Mouse (Mus musculus) liver, adult 2 months (tissue): Measurements from ENCODE around the gene Qsox1. TPM values are rescaled to one million over a fixed set of nuclear protein-coding genes. Genes with fewer than 3 reads are reported as not detected.

Experiments
- DNase-seq: peaks from one replicate; pipeline ENCODE4 v3.0.0-alpha.2; 2011; ENCODE audit warnings: low read depth, low spot score; ENCODE audit errors: extremely low read depth
- H3K27ac ChIP-seq: fragments of 200-500 bp; replicated peaks from 2 replicates; pipeline ENCODE4 v1.5.1; 2012; ENCODE audit warnings: low read depth, mild to moderate bottlenecking, control low read depth, inconsistent platforms, low read length; ENCODE audit not compliant: insufficient read depth
- H3K27me3 ChIP-seq: fragments of 200-500 bp; 2 replicates; pipeline ENCODE4 v1.6.1; 2012; ENCODE audit warnings: mild to moderate bottlenecking, moderate library complexity, low read length, inconsistent platforms; ENCODE audit not compliant: control insufficient read depth, insufficient read depth
- H3K36me3 ChIP-seq: fragments of 200-500 bp; 2 replicates; pipeline ENCODE4 v1.6.1; 2012; ENCODE audit warnings: low read length, inconsistent platforms; ENCODE audit not compliant: control insufficient read depth, insufficient read depth
- H3K4me1 ChIP-seq: fragments of 200-500 bp; 2 replicates; pipeline ENCODE4 v1.6.1; 2011; ENCODE audit warnings: low read length; ENCODE audit not compliant: control insufficient read depth, insufficient read depth
- H3K4me3 ChIP-seq: fragments of 200-500 bp; 2 replicates; pipeline ENCODE4 v1.5.1; 2011; ENCODE audit warnings: low read depth, mild to moderate bottlenecking, control low read depth, low read length, moderate library complexity; ENCODE audit not compliant: insufficient read depth
- H3K79me2 ChIP-seq: fragments of 200-500 bp; 2 replicates; pipeline ENCODE4 v1.6.1; 2012; ENCODE audit warnings: inconsistent platforms, mild to moderate bottlenecking, low read length, moderate library complexity; ENCODE audit not compliant: control insufficient read depth, insufficient read depth
- H3K9ac ChIP-seq: fragments of 200-500 bp; 2 replicates; pipeline ENCODE4 v1.6.1; 2012; ENCODE audit warnings: low read depth, mild to moderate bottlenecking, control low read depth, inconsistent platforms, low read length
- CTCF ChIP-seq: fragments of 200-500 bp; IDR thresholded peaks from 2 replicates; pipeline ENCODE4 v1.5.1; 2011; ENCODE audit warnings: low read depth, low read length, control low read depth
- POLR2A ChIP-seq: fragments of 200-500 bp; IDR thresholded peaks from 2 replicates; pipeline ENCODE4 v1.6.1; 2011; ENCODE audit warnings: low read length, control low read depth; ENCODE audit not compliant: insufficient read depth; ENCODE audit errors: extremely low read depth
- WGBS: fragments of 180-500 bp; shearing (Covaris S2); methylation state at CpG from one replicate; pipeline ENCODE4 v1.1.7; 2018; 5-methylcytosine and 5-hydroxymethylcytosine counted together
- polyA plus RNA-seq: library from polyadenylated mRNA; depleted of rRNA; stranded (reverse); fragments of >200 nt; gene quantifications from 2 replicates; pipeline ENCODE4 v1.2.3, GENCODE M21; 2012
- total RNA-seq: library from RNA; depleted of rRNA; stranded (reverse); fragments of >200 nt; gene quantifications from 2 replicates; pipeline ENCODE4 v1.2.3, GENCODE M21; 2014

The Qsox1 gene
- total and polyA plus RNA-seq, 2 experiments: 221 to 543 TPM

- Histone ChIP-seq H3K27ac (no peak overlapping the region), H3K27me3 (peaks cover 36% of the 10 kb centered on the region), H3K36me3 (no peaks in the 10 kb centered on the region), H3K4me3 (no peak overlapping the region), H3K4me1 (no peaks in the 10 kb centered on the region), H3K79me2 (no peaks in the 10 kb centered on the region), H3K9ac (no peak overlapping the region)
- DNase-seq: no peak
- TF ChIP-seq POLR2A (no peak), CTCF (no peak)
- WGBS: 3% methylated on average over 34 of the region's 34 CpGs
These were observed 71.2 kb downstream of the Qsox1 start for GRCm38 (mm10) chr1:155741378-155741945.

GRCm38 (mm10) chr1:155740622-155741377 is 71.9 kb downstream of the Qsox1 start:
- H3K27ac ChIP-seq: no peak overlapping the region
- DNase-seq: no peak
- TF ChIP-seq CTCF (no peak), POLR2A (no peak)

GRCm38 (mm10) chr1:155737809-155738383 is 74.8 kb downstream of the Qsox1 start:
- no peak overlapping the region for H3K4me3 ChIP-seq
- no peak overlapping the region for H3K27ac ChIP-seq
- H3K9ac ChIP-seq: no peak overlapping the region
- H3K79me2 ChIP-seq: no peaks in the 10 kb centered on the region
- DNase-seq: no peak
- H3K4me1 ChIP-seq: no peaks in the 10 kb centered on the region
- TF ChIP-seq POLR2A (no peak), CTCF (no peak)
- peaks cover 45% of the 10 kb centered on the region for H3K27me3 ChIP-seq
- 2% methylated on average over 25 of the region's 25 CpGs for WGBS
- no peaks in the 10 kb centered on the region for H3K36me3 ChIP-seq

More at GRCm38 (mm10) chr1:155740622-155741377, 71.9 kb downstream of the Qsox1 start:
- Histone ChIP-seq H3K4me3 (no peak overlapping the region), H3K36me3 (no peaks in the 10 kb centered on the region), H3K9ac (no peak overlapping the region), H3K79me2 (no peaks in the 10 kb centered on the region), H3K4me1 (no peaks in the 10 kb centered on the region), H3K27me3 (peaks cover 42% of the 10 kb centered on the region)
- WGBS: 2% methylated on average over 44 of the region's 44 CpGs

- Histone ChIP-seq H3K4me3 (no peak overlapping the region), H3K79me2 (no peaks in the 10 kb centered on the region), H3K36me3 (no peaks in the 10 kb centered on the region), H3K27ac (no peak overlapping the region), H3K27me3 (peaks cover 41% of the 10 kb centered on the region), H3K4me1 (no peaks in the 10 kb centered on the region), H3K9ac (no peak overlapping the region)
- DNase-seq: no peak
- TF ChIP-seq POLR2A: no peak
- TF ChIP-seq CTCF: no peak
- WGBS: 2% methylated on average over 58 of the region's 58 CpGs
These were observed 75.5 kb downstream of the Qsox1 start for GRCm38 (mm10) chr1:155737017-155737808.

- H3K4me3 ChIP-seq: no peak overlapping the region
- TF ChIP-seq POLR2A (no peak), CTCF (no peak)
- H3K27me3 ChIP-seq: peaks cover 42% of the 10 kb centered on the region
- WGBS: 5% methylated on average over 26 of the region's 26 CpGs
- no peak overlapping the region for H3K27ac ChIP-seq
- no peaks in the 10 kb centered on the region for H3K36me3 ChIP-seq
- no peaks in the 10 kb centered on the region for H3K79me2 ChIP-seq
- no peak overlapping the region for H3K9ac ChIP-seq
- DNase-seq: no peak
- H3K4me1 ChIP-seq: no peaks in the 10 kb centered on the region
These were observed 76.4 kb downstream of the Qsox1 start for GRCm38 (mm10) chr1:155736096-155736825.
